Mouse (Mus musculus): Measurements from ENCODE around the gene Sestd1. TPM values are rescaled to one million over a fixed set of nuclear protein-coding genes. Genes with fewer than 3 reads are reported as not detected.

Gene Sestd1
- polyA plus RNA-seq, 1 experiment from 2014 or later: 35.5 TPM

DNA sequence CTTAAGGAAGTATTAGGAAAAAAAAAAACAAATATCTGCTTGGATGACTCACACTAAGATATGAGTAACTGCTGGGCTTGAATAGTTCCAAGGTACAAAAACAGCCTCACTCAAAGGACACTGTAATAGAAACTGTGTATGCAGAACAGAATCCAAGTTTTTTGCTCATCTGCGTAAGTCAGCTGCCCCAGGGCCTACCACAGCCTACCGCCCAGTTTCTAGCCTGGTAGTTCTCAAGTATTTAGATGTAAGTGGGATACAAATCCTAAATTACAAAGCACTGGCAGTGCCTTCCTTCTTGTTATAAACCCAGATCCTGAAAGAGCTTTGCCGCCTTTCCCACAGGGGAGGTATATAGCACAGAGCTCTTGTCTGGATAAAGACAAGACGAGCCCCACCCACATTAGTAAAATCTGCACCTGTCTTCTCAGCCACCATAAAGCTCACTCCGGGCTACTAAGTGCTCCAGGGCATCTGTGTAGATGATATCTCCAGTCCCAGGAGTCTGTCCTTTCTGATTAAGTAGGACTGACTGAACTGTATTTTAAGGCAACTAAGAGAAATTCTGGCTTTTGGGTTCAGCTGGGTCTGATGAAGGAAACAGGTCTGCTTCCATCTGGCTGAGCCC, 11.7 kb downstream of the Sestd1 start:
- Histone ChIP-seq H3K4me2 (replicated peaks) (no peak overlapping the region), H3K27ac (no peak overlapping the region), H3K4me3 (no peak overlapping the region), H3K4me1 (peaks cover 8% of the 10 kb centered on the region), H3K9me3 (no peaks in the 10 kb centered on the region), H3K36me3 (no peaks in the 10 kb centered on the region), H3K9ac (no peak overlapping the region), H3K27me3 (replicated peaks) (no peaks in the 10 kb centered on the region)
- no peak for ATAC-seq (ENCODE audit: low FRiP score, low read depth)
- 72% methylated on average over 5 of the region's 5 CpGs for WGBS

DNA sequence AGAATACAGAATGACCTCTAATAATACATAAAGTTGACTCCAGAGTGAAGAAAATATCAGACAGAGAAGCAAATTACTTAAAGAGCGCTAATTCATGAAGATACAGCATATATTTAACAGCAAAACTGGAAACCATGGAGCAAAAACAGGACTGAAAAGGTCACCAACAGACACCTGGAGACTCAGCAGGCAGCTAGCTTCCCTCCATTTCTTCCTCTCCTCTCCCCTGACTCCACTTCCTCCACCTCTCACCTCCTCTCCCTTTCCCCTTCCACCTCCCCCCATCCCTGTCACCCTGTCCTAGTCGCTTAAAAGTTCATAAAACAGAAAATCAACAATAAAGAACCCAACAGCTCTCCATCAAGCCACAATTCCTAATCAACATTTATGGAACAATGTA, 13.5 kb downstream of the Sestd1 start:
- Histone ChIP-seq H3K4me1 (peaks cover 10% of the 10 kb centered on the region), H3K9me3 (no peaks in the 10 kb centered on the region), H3K4me2 (replicated peaks) (no peak overlapping the region), H3K9ac (no peak overlapping the region), H3K27me3 (replicated peaks) (no peaks in the 10 kb centered on the region), H3K36me3 (no peaks in the 10 kb centered on the region), H3K27ac (no peak overlapping the region), H3K4me3 (no peak overlapping the region)
- ATAC-seq (ENCODE audit: low FRiP score, low read depth): no peak
- 91% methylated on average over 2 of the region's 2 CpGs for WGBS

DNA sequence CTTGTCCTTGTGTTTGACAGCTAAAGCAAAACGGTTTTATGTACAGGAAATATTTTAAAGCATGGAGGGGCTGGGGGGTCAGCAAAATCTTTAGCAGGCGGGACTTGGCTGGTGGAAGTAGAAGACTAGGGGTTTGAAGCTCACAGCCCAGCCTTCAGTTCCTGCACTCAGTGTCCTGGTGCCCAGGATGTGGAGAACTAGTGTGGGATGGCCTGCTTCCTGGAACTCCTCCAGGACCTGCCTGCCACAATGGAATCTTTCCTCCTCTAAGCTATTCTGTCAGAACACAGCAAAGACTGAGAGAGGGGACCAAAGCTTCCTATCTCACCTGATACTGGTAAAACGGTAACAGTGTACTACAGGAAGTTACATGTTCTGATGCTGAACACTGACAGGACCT, 14.4 kb downstream of the Sestd1 start:
- H3K27ac ChIP-seq: no peak overlapping the region
- no peaks in the 10 kb centered on the region for H3K36me3 ChIP-seq
- peaks cover 10% of the 10 kb centered on the region for H3K4me1 ChIP-seq
- H3K27me3 ChIP-seq (replicated peaks): no peaks in the 10 kb centered on the region
- H3K9me3 ChIP-seq: no peaks in the 10 kb centered on the region
- WGBS: 78% methylated on average over 3 of the region's 3 CpGs
- H3K9ac ChIP-seq: no peak overlapping the region
- no peak overlapping the region for H3K4me2 ChIP-seq (replicated peaks)
- no peak overlapping the region for H3K4me3 ChIP-seq
- no peak for ATAC-seq (ENCODE audit: low FRiP score, low read depth)

DNA sequence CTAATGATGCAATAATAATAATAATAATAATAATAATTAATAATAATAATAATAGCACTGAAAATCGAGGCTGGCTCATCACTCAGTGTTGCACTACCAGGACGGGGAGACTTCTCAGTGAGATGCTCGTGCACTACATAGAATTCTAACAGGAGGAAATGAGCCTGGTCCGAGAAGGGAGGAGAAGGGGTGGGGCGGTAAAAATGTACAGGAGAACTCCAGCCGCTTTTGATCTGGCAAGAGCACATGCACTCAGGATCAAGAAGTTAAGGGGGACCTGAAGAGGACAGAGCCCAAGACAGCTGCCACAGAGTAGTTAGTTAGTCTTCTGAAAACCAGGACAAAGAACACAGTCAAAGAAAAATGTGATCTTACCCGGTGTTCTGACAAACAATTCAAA, 15.1 kb downstream of the Sestd1 start:
- Histone ChIP-seq H3K4me3 (no peak overlapping the region), H3K4me2 (replicated peaks) (no peak overlapping the region), H3K36me3 (no peaks in the 10 kb centered on the region), H3K27me3 (replicated peaks) (no peaks in the 10 kb centered on the region), H3K4me1 (peaks cover 10% of the 10 kb centered on the region), H3K9ac (no peak overlapping the region), H3K27ac (no peak overlapping the region), H3K9me3 (no peaks in the 10 kb centered on the region)
- 77% methylated on average over 7 of the region's 7 CpGs for WGBS
- no peak for ATAC-seq (ENCODE audit: low FRiP score, low read depth)

DNA sequence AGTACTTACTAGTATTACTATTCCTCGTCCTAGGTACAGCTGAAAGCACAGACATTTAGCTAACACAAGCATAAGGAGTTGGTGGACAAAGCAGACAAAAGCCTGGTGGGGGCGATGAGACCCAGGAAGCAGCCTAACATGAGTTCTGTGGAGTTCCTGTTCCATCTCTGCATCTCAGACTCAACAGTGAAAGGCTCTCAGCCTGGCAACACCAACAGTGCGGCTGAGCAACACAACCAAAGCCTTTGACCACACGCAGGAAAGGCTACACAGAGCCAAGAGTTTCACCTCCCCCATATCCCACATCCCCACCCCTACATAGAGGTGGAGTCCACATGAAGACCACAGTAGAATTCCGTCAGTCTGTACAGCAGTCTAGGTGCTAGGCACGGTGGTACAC, 15.8 kb downstream of the Sestd1 start:
- Histone ChIP-seq H3K27ac (no peak overlapping the region), H3K4me2 (replicated peaks) (no peak overlapping the region), H3K4me1 (peaks cover 10% of the 10 kb centered on the region), H3K9me3 (no peaks in the 10 kb centered on the region), H3K4me3 (no peak overlapping the region), H3K9ac (no peak overlapping the region), H3K27me3 (replicated peaks) (no peaks in the 10 kb centered on the region), H3K36me3 (no peaks in the 10 kb centered on the region)
- ATAC-seq (ENCODE audit: low FRiP score, low read depth): no peak
- WGBS: 87% methylated on average over 6 of the region's 6 CpGs

DNA sequence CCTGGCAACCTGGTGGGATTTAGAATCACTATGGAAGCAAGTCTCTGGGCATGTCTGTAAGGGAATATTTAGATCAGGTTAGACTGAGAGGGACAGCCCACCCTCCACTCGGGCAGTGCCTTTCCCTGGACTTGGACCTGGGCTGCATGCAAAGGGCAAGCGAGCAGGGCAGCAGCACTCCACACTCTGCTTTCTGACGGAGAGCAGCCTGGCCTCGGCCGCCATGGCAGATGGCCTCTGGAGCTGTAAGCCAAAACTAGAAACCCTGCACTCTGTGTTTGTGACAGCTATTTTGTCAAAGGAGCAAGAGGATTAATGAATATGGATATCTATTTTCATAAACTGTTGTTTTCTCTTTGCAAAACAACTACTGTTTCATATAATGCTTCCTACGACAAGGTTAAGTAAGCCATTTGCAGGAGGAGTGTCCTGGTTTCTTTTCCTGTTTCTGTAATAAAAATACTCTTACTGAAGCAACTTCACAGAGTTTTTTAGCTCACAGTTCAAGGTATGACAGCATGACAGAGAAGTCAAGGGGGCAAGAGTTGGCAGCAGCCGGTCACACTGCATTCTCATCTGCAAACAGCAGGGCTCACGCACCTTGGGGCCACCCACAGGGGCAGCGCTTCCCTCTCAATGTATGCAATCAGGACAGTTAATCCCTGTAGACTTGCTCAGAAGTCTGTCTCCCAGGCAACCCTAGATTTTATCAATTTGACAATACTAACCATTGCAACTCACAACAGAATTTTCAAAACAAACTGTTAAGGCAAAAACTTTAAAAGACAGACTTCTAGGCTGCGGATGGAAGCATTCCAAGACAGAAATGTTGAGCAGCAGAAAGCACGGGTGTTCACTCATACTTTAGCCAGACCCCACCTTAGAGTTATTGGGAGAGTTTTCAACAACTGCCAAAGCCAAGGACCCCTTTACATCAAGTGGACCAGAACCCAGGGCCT, 16.6 kb downstream of the Sestd1 start:
- 0 out of 2 replicates have a peak, but pooled peaks have one; percentile 33 for ATAC-seq (ENCODE audit: low FRiP score, low read depth)
- no peaks in the 10 kb centered on the region for H3K36me3 ChIP-seq
- H3K4me2 ChIP-seq (replicated peaks): no peak overlapping the region
- 72% methylated on average over 11 of the region's 11 CpGs for WGBS
- H3K27me3 ChIP-seq (replicated peaks): no peaks in the 10 kb centered on the region
- H3K4me1 ChIP-seq: peaks cover 10% of the 10 kb centered on the region
- H3K27ac ChIP-seq: no peak overlapping the region
- no peaks in the 10 kb centered on the region for H3K9me3 ChIP-seq
- H3K9ac ChIP-seq: no peak overlapping the region
- no peak overlapping the region for H3K4me3 ChIP-seq

DNA sequence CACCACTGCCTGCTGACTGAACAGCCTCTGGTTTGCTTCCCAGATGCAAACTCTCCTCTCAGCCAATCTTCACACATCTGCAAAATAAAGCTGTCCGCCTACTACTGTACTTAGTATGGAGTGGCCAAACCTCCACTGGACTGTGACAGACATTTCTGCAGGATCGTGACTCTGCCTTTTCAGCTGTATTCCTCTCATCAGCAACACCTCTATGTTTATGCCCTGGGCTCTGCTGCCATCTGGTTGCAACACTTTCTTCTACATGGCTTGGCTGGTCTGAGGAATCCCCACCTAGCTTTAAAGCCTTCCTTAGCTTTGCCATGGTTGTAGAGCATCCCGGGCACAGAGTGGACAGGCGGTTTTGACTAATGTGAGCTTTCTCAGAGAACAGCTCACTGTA, 20.3 kb downstream of the Sestd1 start:
- no peak overlapping the region for H3K9ac ChIP-seq
- H3K27me3 ChIP-seq (replicated peaks): no peaks in the 10 kb centered on the region
- 87% methylated on average over 4 of the region's 4 CpGs for WGBS
- H3K4me2 ChIP-seq (replicated peaks): no peak overlapping the region
- H3K4me1 ChIP-seq: 0 out of 2 replicates have a peak, but pooled peaks cover 4% of the 10 kb centered on the region
- H3K9me3 ChIP-seq: no peaks in the 10 kb centered on the region
- ATAC-seq (ENCODE audit: low FRiP score, low read depth): no peak
- H3K36me3 ChIP-seq: 0 out of 2 replicates have a peak, but pooled peaks cover 1% of the 10 kb centered on the region
- H3K4me3 ChIP-seq: no peak overlapping the region
- H3K27ac ChIP-seq: no peak overlapping the region

DNA sequence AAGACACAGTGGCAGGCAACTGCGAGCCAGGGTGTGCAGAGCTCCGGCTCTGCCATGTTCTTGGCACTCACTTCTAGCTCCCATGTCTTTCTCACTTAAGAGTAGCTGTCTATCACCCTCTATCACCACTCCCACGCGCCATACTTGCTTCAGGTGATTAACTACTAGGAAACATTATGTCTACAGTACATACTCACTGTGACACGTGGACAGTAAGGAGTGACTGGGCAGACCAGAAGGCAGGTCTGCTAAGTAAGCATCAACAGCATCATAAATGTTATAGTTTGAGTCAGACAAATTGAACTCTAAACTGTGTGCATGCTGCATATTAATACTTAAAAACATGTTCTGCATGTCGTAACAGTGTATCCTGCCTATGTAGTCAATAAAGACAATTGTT, 27.2 kb downstream of the Sestd1 start:
- H3K9me3 ChIP-seq: no peaks in the 10 kb centered on the region
- H3K4me2 ChIP-seq (replicated peaks): no peak overlapping the region
- 0 out of 2 replicates have a peak, but pooled peaks cover 3% of the 10 kb centered on the region for H3K36me3 ChIP-seq
- WGBS: 89% methylated on average over 6 of the region's 6 CpGs
- H3K4me3 ChIP-seq: no peak overlapping the region
- no peaks in the 10 kb centered on the region for H3K27me3 ChIP-seq (replicated peaks)
- no peak overlapping the region for H3K27ac ChIP-seq
- ATAC-seq (ENCODE audit: low FRiP score, low read depth): no peak
- peaks cover 9% of the 10 kb centered on the region for H3K4me1 ChIP-seq
- no peak overlapping the region for H3K9ac ChIP-seq

DNA sequence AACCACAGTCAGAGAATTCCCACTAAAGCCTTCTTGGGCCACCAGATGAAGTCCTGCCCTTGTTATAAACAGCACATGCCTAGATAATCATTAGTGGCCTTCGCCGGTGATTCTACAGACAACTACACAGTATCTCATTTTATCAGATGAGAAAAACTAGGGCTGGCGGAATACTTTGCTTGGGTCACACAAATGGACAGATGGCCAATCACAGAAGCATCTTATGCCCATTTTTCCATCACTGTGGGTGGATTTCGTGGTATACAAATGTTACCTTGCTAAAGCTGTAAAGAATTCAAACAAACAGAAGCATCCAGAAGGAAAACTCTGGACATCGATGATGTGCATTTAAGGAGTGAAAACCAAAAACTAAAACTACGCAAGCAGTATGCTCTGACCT, 28.7 kb downstream of the Sestd1 start:
- Histone ChIP-seq H3K4me2 (replicated peaks) (no peak overlapping the region), H3K9me3 (no peaks in the 10 kb centered on the region), H3K27me3 (replicated peaks) (0 out of 2 replicates have a peak, but pooled peaks cover 4% of the 10 kb centered on the region), H3K36me3 (0 out of 2 replicates have a peak, but pooled peaks cover 3% of the 10 kb centered on the region), H3K4me1 (peaks cover 13% of the 10 kb centered on the region), H3K27ac (no peak overlapping the region), H3K9ac (no peak overlapping the region), H3K4me3 (no peak overlapping the region)
- no peak for ATAC-seq (ENCODE audit: low FRiP score, low read depth)
- WGBS: 96% methylated on average over 6 of the region's 6 CpGs

DNA sequence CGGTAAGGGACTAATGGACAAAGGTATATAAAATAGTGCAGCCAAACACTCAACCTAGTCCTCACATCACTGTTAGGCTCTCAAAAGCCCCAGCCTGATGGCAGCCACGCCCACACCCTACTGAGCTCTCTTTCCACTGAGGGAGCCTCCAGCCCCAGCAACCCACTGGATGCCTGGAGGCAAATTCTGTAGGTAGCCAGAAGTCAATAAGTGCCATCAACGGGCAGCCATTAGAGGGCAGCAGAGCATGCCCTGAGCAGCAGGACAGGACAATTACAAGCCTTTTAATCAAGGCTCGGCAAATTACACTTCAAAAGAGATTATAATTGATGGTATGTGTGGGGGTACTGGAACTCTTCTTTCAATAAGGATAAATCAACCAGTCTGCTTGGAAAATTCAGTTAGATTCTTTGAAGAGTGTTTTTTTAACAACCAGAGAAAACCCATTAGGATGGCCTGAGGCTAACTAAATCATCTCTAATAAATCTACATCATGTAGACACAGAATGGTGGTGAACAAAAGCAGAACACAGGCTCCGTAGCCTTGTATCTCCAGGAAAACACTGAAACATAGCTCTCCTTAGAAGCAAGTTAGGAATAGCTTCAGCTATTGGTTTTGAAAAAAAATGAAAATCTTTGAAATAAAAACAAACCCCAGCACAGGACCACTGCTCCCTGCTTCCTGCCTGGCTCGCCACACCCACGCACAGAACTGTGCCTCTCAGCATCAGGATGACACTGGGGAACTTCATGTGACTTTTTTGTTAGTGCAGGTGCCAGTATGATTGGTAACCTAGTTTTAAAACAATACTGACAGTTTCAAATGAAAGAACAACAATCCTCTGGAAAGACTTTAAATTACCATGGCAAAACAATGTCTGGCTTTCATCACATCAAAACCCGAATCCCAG, 30.4 kb downstream of the Sestd1 start:
- H3K27ac ChIP-seq: no peak overlapping the region
- no peak overlapping the region for H3K4me2 ChIP-seq (replicated peaks)
- H3K9me3 ChIP-seq: no peaks in the 10 kb centered on the region
- H3K36me3 ChIP-seq: 0 out of 2 replicates have a peak, but pooled peaks cover under 1% of the 10 kb centered on the region
- H3K4me3 ChIP-seq: no peak overlapping the region
- peaks cover 13% of the 10 kb centered on the region for H3K4me1 ChIP-seq
- 0 out of 2 replicates have a peak, but pooled peaks cover 4% of the 10 kb centered on the region for H3K27me3 ChIP-seq (replicated peaks)
- ATAC-seq (ENCODE audit: low FRiP score, low read depth): peak; percentile 70
- WGBS: 27% methylated on average over 8 of the region's 8 CpGs
- H3K9ac ChIP-seq: no peak overlapping the region

DNA sequence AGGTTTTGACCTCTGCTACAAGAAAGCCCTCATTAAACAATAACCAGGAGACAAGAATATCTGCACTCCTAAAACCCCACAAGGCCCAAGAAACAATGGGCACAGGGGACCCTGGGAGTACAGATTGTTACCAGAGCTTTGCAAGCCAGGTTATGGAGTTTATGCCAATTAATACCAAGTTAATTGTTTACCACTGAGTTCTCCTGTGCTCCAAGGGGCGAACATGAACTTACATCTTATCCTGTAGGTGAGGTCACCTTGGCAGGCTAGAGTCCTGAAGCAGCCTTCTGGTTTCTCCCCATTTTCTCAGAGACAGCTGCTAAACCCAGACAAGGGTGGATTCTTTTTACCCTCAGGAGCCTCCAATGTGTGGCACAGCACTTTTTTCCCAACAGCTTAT, 32.0 kb downstream of the Sestd1 start:
- ATAC-seq (ENCODE audit: low FRiP score, low read depth): no peak
- Histone ChIP-seq H3K9ac (no peak overlapping the region), H3K9me3 (no peaks in the 10 kb centered on the region), H3K4me1 (peaks cover 13% of the 10 kb centered on the region), H3K4me3 (no peak overlapping the region), H3K36me3 (peaks cover 12% of the 10 kb centered on the region), H3K27me3 (replicated peaks) (0 out of 2 replicates have a peak, but pooled peaks cover 4% of the 10 kb centered on the region), H3K27ac (no peak overlapping the region), H3K4me2 (replicated peaks) (no peak overlapping the region)
- 86% methylated on average over 1 of the region's 1 CpGs for WGBS
